Mouse (Mus musculus) megakaryocyte, adult 5-6 weeks (primary cell): ENCODE data around the gene Vwa8. TPM values are rescaled to one million over a fixed set of nuclear protein-coding genes. Genes with fewer than 3 reads are reported as not detected.

Source experiments
- total RNA-seq, 2 experiments: library from RNA; stranded (forward) in 1 of 2; stranded (reverse) in 1 of 2; fragments of 153-499, 151-499 nt in 1 of 2; fragments of 221-1000, 200-1000 nt in 1 of 2; gene quantifications; 2 replicates each; pipeline versions ENCODE4 v1.2.3 to v1.2.4; 2015 to 2017

The Vwa8 gene
- total RNA-seq, 2 experiments from 2014 or later: 7.5 to 9.0 TPM

Other genes starting within 250 kb of the Vwa8 start
- 4.8 and 5.9 TPM in 2 replicates for gene Dgkh, start 116.3 kb upstream of the Vwa8 start, total RNA-seq (2015)
- 3.5 and 5.9 TPM in 2 replicates for gene Dgkh, start 116.3 kb upstream of the Vwa8 start, total RNA-seq (2017)